Mouse (Mus musculus) liver, adult 2 months (tissue): ENCODE data around the gene Scg2. TPM values are rescaled to one million over a fixed set of nuclear protein-coding genes. Genes with fewer than 3 reads are reported as not detected.

Source experiments
- DNase-seq: peaks from one replicate; pipeline ENCODE4 v3.0.0-alpha.2; 2011; ENCODE audit warnings: low read depth, low spot score; ENCODE audit errors: extremely low read depth
- H3K27ac ChIP-seq: fragments of 200-500 bp; replicated peaks from 2 replicates; pipeline ENCODE4 v1.5.1; 2012; ENCODE audit warnings: low read depth, mild to moderate bottlenecking, control low read depth, inconsistent platforms, low read length; ENCODE audit not compliant: insufficient read depth
- H3K27me3 ChIP-seq: fragments of 200-500 bp; 2 replicates; pipeline ENCODE4 v1.6.1; 2012; ENCODE audit warnings: mild to moderate bottlenecking, moderate library complexity, low read length, inconsistent platforms; ENCODE audit not compliant: control insufficient read depth, insufficient read depth
- H3K36me3 ChIP-seq: fragments of 200-500 bp; 2 replicates; pipeline ENCODE4 v1.6.1; 2012; ENCODE audit warnings: low read length, inconsistent platforms; ENCODE audit not compliant: control insufficient read depth, insufficient read depth
- H3K4me1 ChIP-seq: fragments of 200-500 bp; 2 replicates; pipeline ENCODE4 v1.6.1; 2011; ENCODE audit warnings: low read length; ENCODE audit not compliant: control insufficient read depth, insufficient read depth
- H3K4me3 ChIP-seq: fragments of 200-500 bp; 2 replicates; pipeline ENCODE4 v1.5.1; 2011; ENCODE audit warnings: low read depth, mild to moderate bottlenecking, control low read depth, low read length, moderate library complexity; ENCODE audit not compliant: insufficient read depth
- H3K79me2 ChIP-seq: fragments of 200-500 bp; 2 replicates; pipeline ENCODE4 v1.6.1; 2012; ENCODE audit warnings: inconsistent platforms, mild to moderate bottlenecking, low read length, moderate library complexity; ENCODE audit not compliant: control insufficient read depth, insufficient read depth
- H3K9ac ChIP-seq: fragments of 200-500 bp; 2 replicates; pipeline ENCODE4 v1.6.1; 2012; ENCODE audit warnings: low read depth, mild to moderate bottlenecking, control low read depth, inconsistent platforms, low read length
- CTCF ChIP-seq: fragments of 200-500 bp; IDR thresholded peaks from 2 replicates; pipeline ENCODE4 v1.5.1; 2011; ENCODE audit warnings: low read depth, low read length, control low read depth
- POLR2A ChIP-seq: fragments of 200-500 bp; IDR thresholded peaks from 2 replicates; pipeline ENCODE4 v1.6.1; 2011; ENCODE audit warnings: low read length, control low read depth; ENCODE audit not compliant: insufficient read depth; ENCODE audit errors: extremely low read depth
- WGBS: fragments of 180-500 bp; shearing (Covaris S2); methylation state at CpG from one replicate; pipeline ENCODE4 v1.1.7; 2018; 5-methylcytosine and 5-hydroxymethylcytosine counted together
- polyA plus RNA-seq: library from polyadenylated mRNA; depleted of rRNA; stranded (reverse); fragments of >200 nt; gene quantifications from 2 replicates; pipeline ENCODE4 v1.2.3, GENCODE M21; 2012
- total RNA-seq: library from RNA; depleted of rRNA; stranded (reverse); fragments of >200 nt; gene quantifications from 2 replicates; pipeline ENCODE4 v1.2.3, GENCODE M21; 2014

Scg2 gene
- total and polyA plus RNA-seq, 2 experiments = not detected

- H3K4me3 ChIP-seq = no peak overlapping the region
- H3K79me2 ChIP-seq = no peaks in the 10 kb centered on the region
- WGBS = 47% methylated on average over 4 of the region's 4 CpGs
Observed at GRCm38 (mm10) chr1:79454164-79454563, 14.2 kb upstream of the Scg2 start.

GRCm38 (mm10) chr1:79452339-79452738 lies 12.4 kb upstream of the Scg2 start:
- H3K27me3 ChIP-seq = no peaks in the 10 kb centered on the region
- H3K79me2 ChIP-seq = no peaks in the 10 kb centered on the region
- no peak overlapping the region for H3K9ac ChIP-seq
- H3K4me1 ChIP-seq = no peaks in the 10 kb centered on the region
- H3K36me3 ChIP-seq = no peaks in the 10 kb centered on the region
- H3K4me3 ChIP-seq = no peak overlapping the region
- WGBS = 82% methylated on average over 1 of the region's 1 CpGs
- no peak for DNase-seq
- no peak overlapping the region for H3K27ac ChIP-seq
- TF ChIP-seq POLR2A = no peak
- TF ChIP-seq CTCF = no peak

More at GRCm38 (mm10) chr1:79454164-79454563, 14.2 kb upstream of the Scg2 start:
- Histone ChIP-seq H3K36me3 (no peaks in the 10 kb centered on the region), H3K27me3 (no peaks in the 10 kb centered on the region), H3K4me1 (no peaks in the 10 kb centered on the region), H3K27ac (no peak overlapping the region), H3K9ac (no peak overlapping the region)
- DNase-seq = no peak
- no peak for TF ChIP-seq POLR2A

- H3K4me3 ChIP-seq = no peak overlapping the region
- no peaks in the 10 kb centered on the region for H3K4me1 ChIP-seq
- DNase-seq = no peak
- 49% methylated on average over 20 of the region's 20 CpGs for WGBS
- no peak overlapping the region for H3K9ac ChIP-seq
- no peak for TF ChIP-seq POLR2A
- H3K79me2 ChIP-seq = no peaks in the 10 kb centered on the region
- no peak overlapping the region for H3K27ac ChIP-seq
- no peaks in the 10 kb centered on the region for H3K36me3 ChIP-seq
- H3K27me3 ChIP-seq = no peaks in the 10 kb centered on the region
Observed at GRCm38 (mm10) chr1:79450343-79451021, 10.6 kb upstream of the Scg2 start.

DNA sequence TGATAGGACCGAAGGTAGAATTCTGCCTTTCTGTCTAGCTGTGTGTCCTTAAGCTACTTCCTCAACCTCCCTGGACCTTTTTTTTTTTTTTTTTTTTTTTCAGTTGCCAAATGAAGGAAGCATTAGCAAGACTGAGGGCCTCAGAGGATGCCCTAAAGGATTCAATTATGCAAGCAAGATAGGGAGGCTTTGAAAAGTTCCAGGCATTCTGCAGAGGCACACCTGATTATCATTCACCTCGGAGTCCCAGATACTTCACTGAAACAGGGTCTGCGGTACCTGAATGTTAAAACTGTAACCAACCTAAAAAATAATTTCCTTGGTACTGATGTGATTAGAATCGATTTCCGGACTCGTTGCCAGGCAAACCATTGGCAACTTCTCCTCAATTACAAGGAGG lies 10.0 kb upstream of the Scg2 start:
- H3K27me3 ChIP-seq = no peaks in the 10 kb centered on the region
- no peak overlapping the region for H3K27ac ChIP-seq
- TF ChIP-seq POLR2A = no peak
- TF ChIP-seq CTCF = no peak
- no peaks in the 10 kb centered on the region for H3K36me3 ChIP-seq
- 44% methylated on average over 6 of the region's 6 CpGs for WGBS
- no peak overlapping the region for H3K4me3 ChIP-seq
- no peaks in the 10 kb centered on the region for H3K4me1 ChIP-seq
- no peaks in the 10 kb centered on the region for H3K79me2 ChIP-seq
- DNase-seq = no peak
- H3K9ac ChIP-seq = no peak overlapping the region

DNA sequence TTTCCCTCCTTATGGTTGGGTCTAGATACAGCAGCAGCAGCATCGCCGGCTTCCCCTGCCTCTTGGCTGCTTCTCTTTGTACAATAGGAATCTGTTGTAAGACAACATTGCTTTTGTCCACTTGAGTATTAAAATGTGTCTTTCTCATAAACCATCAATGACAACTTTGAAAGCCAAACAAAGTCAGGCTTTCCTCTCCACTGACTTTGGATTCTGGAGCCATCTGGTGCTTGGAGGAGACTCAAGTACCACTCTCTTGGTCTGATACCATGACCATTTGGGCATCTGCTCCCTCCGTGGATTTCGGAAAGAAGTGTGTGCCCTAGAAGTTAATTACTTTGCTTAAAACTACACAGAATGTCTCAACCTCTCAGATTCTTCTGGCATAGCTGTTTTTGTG lies 5.7 kb upstream of the Scg2 start:
- H3K9ac ChIP-seq = no peak overlapping the region
- no peak for DNase-seq
- no peaks in the 10 kb centered on the region for H3K27me3 ChIP-seq
- no peak for TF ChIP-seq CTCF
- TF ChIP-seq POLR2A = no peak
- H3K4me1 ChIP-seq = no peaks in the 10 kb centered on the region
- no peaks in the 10 kb centered on the region for H3K79me2 ChIP-seq
- no peaks in the 10 kb centered on the region for H3K36me3 ChIP-seq
- no peak overlapping the region for H3K27ac ChIP-seq
- H3K4me3 ChIP-seq = no peak overlapping the region
- WGBS = 91% methylated on average over 4 of the region's 4 CpGs

- Histone ChIP-seq H3K27me3 (no peaks in the 10 kb centered on the region), H3K36me3 (no peaks in the 10 kb centered on the region), H3K9ac (no peak overlapping the region), H3K4me1 (no peaks in the 10 kb centered on the region), H3K4me3 (no peak overlapping the region), H3K79me2 (no peaks in the 10 kb centered on the region), H3K27ac (no peak overlapping the region)
- WGBS = 62% methylated on average over 1 of the region's 1 CpGs
- DNase-seq = no peak
- TF ChIP-seq POLR2A = no peak
- TF ChIP-seq CTCF = no peak
Observed at GRCm38 (mm10) chr1:79437755-79438154, 2.2 kb downstream of the Scg2 start.
